Mouse (Mus musculus) kidney, postnatal 36 days (tissue): ENCODE measurements at regions not wholly inside any gene's neighbourhood (a gene's known extent, or its start where the extent isn't known, plus 50 kb on each side); places are given as distances from the start of the nearest gene placed in this dataset.
"Not testable (repeated sequence)": the region's sequence is repeated elsewhere in the genome, so short reads cannot be mapped to it uniquely, and the experiment has no call there.

Source experiments
- DNase-seq, 2 experiments: peaks; one replicate each; pipeline ENCODE4 v3.0.0; 2021 to 2022; ENCODE audit warnings: mixed read lengths in 2 of 2

GRCm38 (mm10) chr8:112427721-112428389 lies 142.0 kb upstream of the Cntnap4 start:
- DNase-seq = no peak

- peak in 1 of 2 experiments; percentile 27 for DNase-seq
Observed at GRCm38 (mm10) chr8:112411968-112412367, 157.9 kb upstream of the Cntnap4 start.

- peak; percentile 52 to 84 for DNase-seq
Observed at GRCm38 (mm10) chr8:112411213-112411612, 158.6 kb upstream of the Cntnap4 start.

- no peak for DNase-seq
Observed at GRCm38 (mm10) chr8:112408211-112408735, 161.6 kb upstream of the Cntnap4 start.

GRCm38 (mm10) chr8:112404087-112404486 lies 165.8 kb upstream of the Cntnap4 start:
- peak in 1 of 2 experiments; percentile 15 for DNase-seq

- no peak for DNase-seq
Observed at GRCm38 (mm10) chr8:112397438-112397837, 172.4 kb upstream of the Cntnap4 start.

GRCm38 (mm10) chr8:112390108-112390507 lies 179.7 kb upstream of the Cntnap4 start:
- no peak for DNase-seq

- DNase-seq = no peak
Observed at GRCm38 (mm10) chr8:112348323-112348722, 221.5 kb upstream of the Cntnap4 start.

- no peak for DNase-seq
Observed at GRCm38 (mm10) chr8:112333171-112333570, 236.7 kb upstream of the Cntnap4 start.

- no peak for DNase-seq
Observed at GRCm38 (mm10) chr8:112332021-112332420, 237.8 kb upstream of the Cntnap4 start.

GRCm38 (mm10) chr8:112309816-112310215 lies 260.0 kb upstream of the Cntnap4 start:
- DNase-seq = no peak

GRCm38 (mm10) chr8:112308354-112308753 lies 261.5 kb upstream of the Cntnap4 start:
- no peak for DNase-seq

GRCm38 (mm10) chr8:112297021-112297420 lies 272.8 kb upstream of the Cntnap4 start:
- DNase-seq = no peak

- no peak for DNase-seq
Observed at GRCm38 (mm10) chr8:112283316-112283715, 268.5 kb upstream of the Gm6793 start.

GRCm38 (mm10) chr8:112269598-112269997 lies 254.8 kb upstream of the Gm6793 start:
- no peak for DNase-seq

GRCm38 (mm10) chr8:112269214-112269566 lies 254.4 kb upstream of the Gm6793 start:
- no peak for DNase-seq

- no peak for DNase-seq
Observed at GRCm38 (mm10) chr8:112268544-112269213, 253.8 kb upstream of the Gm6793 start.

- DNase-seq = no peak
Observed at GRCm38 (mm10) chr8:112257922-112258475, 243.2 kb upstream of the Gm6793 start.

GRCm38 (mm10) chr8:112257311-112257894 lies 242.6 kb upstream of the Gm6793 start:
- no peak for DNase-seq

GRCm38 (mm10) chr8:112246629-112247028 lies 231.8 kb upstream of the Gm6793 start:
- not testable (repeated sequence) for DNase-seq

GRCm38 (mm10) chr8:112238681-112239080 lies 223.8 kb upstream of the Gm6793 start:
- no peak for DNase-seq

- DNase-seq = not testable (repeated sequence)
Observed at GRCm38 (mm10) chr8:112236751-112237150, 221.9 kb upstream of the Gm6793 start.

- no peak for DNase-seq
Observed at GRCm38 (mm10) chr8:112219656-112220055, 204.8 kb upstream of the Gm6793 start.

- DNase-seq = no peak
Observed at GRCm38 (mm10) chr8:112212170-112212569, 197.3 kb upstream of the Gm6793 start.
